ENCODE assay signal across 29 mouse cellular contexts in genomic region chr3:96417850-96418815, GRCm38 (mm10). TPM values are rescaled to one million over a fixed set of nuclear protein-coding genes. Genes with fewer than 3 reads are reported as not detected.
DNase-seq lines count a peak whose midpoint lies in the region; ATAC-seq and TF ChIP-seq lines count a peak whose summit lies in the region.
"Had no signal": no experiment of that assay in that cellular context is flagged by ENCODE, and none has a peak within 500 bp of the region (broad histone marks: within the 10 kb centered on the region; RNA-seq: fewer than 3 reads in every experiment).

No protein-coding gene starts in this region.

- no peaks in the 10 kb centered on the region for H3K4me1 ChIP-seq in kidney, adult 2 months (ENCODE audit: control insufficient read depth, insufficient read depth, low read length)
- no peaks in the 10 kb centered on the region for H3K4me1 ChIP-seq in kidney, embryonic 14.5 days (ENCODE audit: control insufficient read depth, insufficient read depth, low read length)
- H3K4me1 ChIP-seq in E14TG2a.4 (replicated peaks; ENCODE audit: low read depth, low read length), result peaks cover 70% of the 10 kb centered on the region
- no peaks in the 10 kb centered on the region for H3K4me1 ChIP-seq in midbrain, embryonic 14.5 days (ENCODE audit: control insufficient read depth, insufficient read depth, low read length)
- H3K4me1 ChIP-seq: embryonic facial prominence, embryonic 15.5 days; intestine, embryonic 15.5 days had no signal

- no peak for ATAC-seq in kidney, embryonic 14.5 days (ENCODE audit: low FRiP score, low TSS enrichment)
- no peak for ATAC-seq in midbrain, embryonic 14.5 days (ENCODE audit: low FRiP score, low TSS enrichment)
- ATAC-seq: activated CD4-positive, CD25-positive, alpha-beta regulatory T cell, adult 4 months; CD4-positive, CD25-positive, alpha-beta regulatory T cell, adult 4 months; forebrain, embryonic 15.5 days; intestine, embryonic 15.5 days had no signal

- WGBS in kidney, adult 2 months, result 77% methylated on average over 7 of the region's 7 CpGs
- 70% methylated on average over 7 of the region's 7 CpGs for WGBS in kidney, embryonic 14.5 days
- 71% methylated on average over 7 of the region's 7 CpGs for WGBS in midbrain, embryonic 14.5 days

- H3K27ac ChIP-seq in kidney, adult 2 months (ENCODE audit: insufficient read depth, low read depth, low read length), result no peak overlapping the region
- H3K27ac ChIP-seq in kidney, embryonic 14.5 days (ENCODE audit: low read depth, low read length), result no peak overlapping the region
- H3K27ac ChIP-seq in midbrain, embryonic 14.5 days (replicated peaks; ENCODE audit: low read depth, low read length), result no peak overlapping the region
- H3K27ac ChIP-seq: embryonic facial prominence, embryonic 15.5 days; forebrain, embryonic 10.5 days; forebrain, embryonic 15.5 days; heart, adult 2 months; heart, embryonic 15.5 days; hindbrain, embryonic 10.5 days; hindbrain, embryonic 14.5 days; intestine, embryonic 15.5 days had no signal

- no peaks in the 10 kb centered on the region for H3K9me3 ChIP-seq in kidney, embryonic 14.5 days (ENCODE audit: control insufficient read depth, low read length)
- no peaks in the 10 kb centered on the region for H3K9me3 ChIP-seq in E14TG2a.4 (ENCODE audit: low read length)
- H3K9me3 ChIP-seq in midbrain, embryonic 14.5 days (ENCODE audit: control insufficient read depth, low read length), result no peaks in the 10 kb centered on the region
- H3K9me3 ChIP-seq: embryonic facial prominence, embryonic 15.5 days; forebrain, embryonic 10.5 days; forebrain, embryonic 15.5 days; G1E; heart, embryonic 15.5 days; hindbrain, embryonic 10.5 days; intestine, embryonic 15.5 days had no signal

- TF ChIP-seq CTCF in kidney, adult 2 months (conservative IDR thresholded peaks at IDR 0.05; ENCODE audit: insufficient read depth, insufficient read length, low read depth, low read length), result no peak
- TF ChIP-seq CTCF in E14TG2a.4 (conservative IDR thresholded peaks at IDR 0.05; ENCODE audit: low read length), result peak; percentile 26; the same call in 1 of the 2 replicates

- H3K4me2 ChIP-seq in kidney, embryonic 14.5 days (replicated peaks; ENCODE audit: low read depth, low read length), result no peak overlapping the region
- no peak overlapping the region for H3K4me2 ChIP-seq in midbrain, embryonic 14.5 days (ENCODE audit: low read length)
- H3K4me2 ChIP-seq: embryonic facial prominence, embryonic 15.5 days; forebrain, embryonic 15.5 days; heart, embryonic 11.5 days; heart, embryonic 15.5 days; hindbrain, embryonic 14.5 days; intestine, embryonic 15.5 days had no signal

- H3K27me3 ChIP-seq in kidney, adult 2 months (replicated peaks; ENCODE audit: control insufficient read depth, insufficient read depth, low read length), result peaks cover 5% of the 10 kb centered on the region; the same call in 1 of the 2 replicates
- no peaks in the 10 kb centered on the region for H3K27me3 ChIP-seq in kidney, embryonic 14.5 days (ENCODE audit: control insufficient read depth, insufficient read depth, low read length)
- H3K27me3 ChIP-seq in E14TG2a.4 (ENCODE audit: insufficient read depth, low read length), result no peaks in the 10 kb centered on the region
- H3K27me3 ChIP-seq in midbrain, embryonic 14.5 days (ENCODE audit: control insufficient read depth, insufficient read depth, low read length), result no peaks in the 10 kb centered on the region; the same call in 1 of the 2 replicates
- H3K27me3 ChIP-seq: embryonic facial prominence, embryonic 15.5 days; forebrain, embryonic 15.5 days; intestine, embryonic 15.5 days had no signal

- H3K9ac ChIP-seq in kidney, embryonic 14.5 days (ENCODE audit: low read depth, low read length), result no peak overlapping the region
- no peak overlapping the region for H3K9ac ChIP-seq in midbrain, embryonic 14.5 days (replicated peaks; ENCODE audit: low read length)
- H3K9ac ChIP-seq: embryonic facial prominence, embryonic 15.5 days; forebrain, embryonic 15.5 days; heart, embryonic 15.5 days; hindbrain, embryonic 14.5 days; intestine, embryonic 15.5 days had no signal

- peak; percentile 43 to 81 for DNase-seq in adrenal gland, adult (ENCODE audit: inconsistent age in 2 of 2, low spot score in 1 of 2)
- no peak for DNase-seq in adrenal gland, adult 8-10 months
- DNase-seq in kidney, adult 2 months, result peak; percentile 15
- peak; percentile 96 for DNase-seq in R1 (ENCODE audit: low read depth, low spot score)
- DNase-seq in midbrain, embryonic 14.5 days, result no peak
- DNase-seq: adrenal gland, postnatal 36 days; B cell, adult 2 months; cerebellum, adult 2 months; cerebellum, postnatal 10 days; embryo, embryonic 11 days; gastrocnemius, postnatal 10 days; heart, adult 2 months had no signal

- no peaks in the 10 kb centered on the region for H3K36me3 ChIP-seq in kidney, adult 2 months (ENCODE audit: control insufficient read depth, insufficient read depth, low read length)
- no peaks in the 10 kb centered on the region for H3K36me3 ChIP-seq in kidney, embryonic 14.5 days (ENCODE audit: control insufficient read depth, insufficient read depth, low read length)
- H3K36me3 ChIP-seq in E14TG2a.4 (ENCODE audit: insufficient read depth, low read length), result peaks cover 1% of the 10 kb centered on the region
- H3K36me3 ChIP-seq in midbrain, embryonic 14.5 days (ENCODE audit: control insufficient read depth, insufficient read depth, low read length), result no peaks in the 10 kb centered on the region
- H3K36me3 ChIP-seq: embryonic facial prominence, embryonic 15.5 days; forebrain, embryonic 15.5 days; heart, embryonic 15.5 days; intestine, embryonic 15.5 days had no signal

- TF ChIP-seq POLR2A in kidney, adult 2 months (IDR thresholded peaks at IDR 0.05; ENCODE audit: low read depth, low read length), result no peak

- H3K4me3 ChIP-seq in kidney, adult 2 months (ENCODE audit: insufficient read depth, low read depth, low read length), result no peak overlapping the region
- H3K4me3 ChIP-seq in kidney, embryonic 14.5 days (ENCODE audit: low read length), result no peak overlapping the region
- peak overlapping the region; percentile 58 for H3K4me3 ChIP-seq in E14TG2a.4 (replicated peaks; ENCODE audit: low read length)
- no peak overlapping the region for H3K4me3 ChIP-seq in midbrain, embryonic 14.5 days (replicated peaks; ENCODE audit: low read depth, low read length)
- H3K4me3 ChIP-seq: embryonic facial prominence, embryonic 15.5 days; erythroblast, embryonic 14.5 days; forebrain, embryonic 10.5 days; forebrain, embryonic 15.5 days; heart, adult 2 months; heart, embryonic 15.5 days; hindbrain, embryonic 10.5 days; intestine, embryonic 15.5 days had no signal

RNA-seq across cellular contexts. Expression of gene BC107364, which starts 34.0 kb away (rescaled TPM):
- not detected for total RNA-seq in adrenal gland, adult 8-10 months (2022)
- 0.08 and 0.14 TPM in 2 replicates for polyA plus RNA-seq in kidney, adult 2 months (2012; rRNA removed)
- 0.20 TPM in 1 of 2 replicates, not detected in the other for polyA plus RNA-seq in kidney, embryonic 14.5 days (2014; fragmentation: Nextera tagmentation; extraction: Ambion mirVana)
- polyA plus RNA-seq in midbrain, embryonic 14.5 days (2014; fragmentation: Nextera tagmentation; extraction: Ambion mirVana), result not detected in 2 replicates
- total RNA-seq: adrenal gland, postnatal 36 days; gastrocnemius, postnatal 10 days; gastrocnemius, postnatal 4 days; heart, adult 2 months; heart, postnatal 25 days had no signal
- polyA plus RNA-seq: CD4-positive, CD25-positive, alpha-beta regulatory T cell, adult 4 months; cerebellum, adult 2 months; embryonic facial prominence, embryonic 11.5 days; erythroblast, embryonic 14.5 days; forebrain, embryonic 10.5 days; forebrain, embryonic 15.5 days; G1E; heart, adult 2 months; hindbrain, embryonic 10.5 days; hindbrain, embryonic 14.5 days had no signal

Comparison
In these comparisons a context has a peak if more than half of its experiments do, and no peak if none do; other contexts are left out.
1. DNase-seq: peak in adrenal gland, adult (2 of 2), kidney, adult 2 months (single experiment) and R1 (single experiment); none in adrenal gland, adult 8-10 months (single experiment) and midbrain, embryonic 14.5 days (single experiment).